Mouse (Mus musculus) CH12.LX (cell line): ENCODE results near the gene Clk2.

Experiments
- CHD1 ChIP-seq: IDR thresholded peaks from 2 replicates; pipeline ENCODE4 v1.6.1; 2012; ENCODE audit warnings: low read depth, low read length, improper control_type of control experiment, inconsistent platforms
- CTCF ChIP-seq, 2 experiments: IDR thresholded peaks in 1 of 2; conservative IDR thresholded peaks in 1 of 2; 2 replicates each; pipeline ENCODE4 v1.5.1; 2011 to 2012; ENCODE audit warnings: low read depth in 2 of 2, low read length in 2 of 2, improper control_type of control experiment in 1 of 2, inconsistent platforms in 1 of 2, mild to moderate bottlenecking in 1 of 2, moderate library complexity in 1 of 2
- ELF1 ChIP-seq: IDR thresholded peaks from 2 replicates; pipeline ENCODE4 v1.6.1; 2014; ENCODE audit warnings: low read depth, mild to moderate bottlenecking, inconsistent platforms, low read length, improper control_type of control experiment
- EP300 ChIP-seq: IDR thresholded peaks from 2 replicates; pipeline ENCODE4 v1.6.1; 2011; ENCODE audit warnings: low read length, improper control_type of control experiment
- GABPA ChIP-seq: IDR thresholded peaks from 2 replicates; pipeline ENCODE4 v1.6.1; 2012; ENCODE audit warnings: low read depth, low read length, improper control_type of control experiment, inconsistent platforms; ENCODE audit not compliant: insufficient replicate concordance
- IRF4 ChIP-seq: IDR thresholded peaks from 2 replicates; pipeline ENCODE4 v1.6.1; 2014; ENCODE audit warnings: low read depth, mild to moderate bottlenecking, inconsistent platforms, low read length, improper control_type of control experiment
- KAT2A ChIP-seq: IDR thresholded peaks from 2 replicates; pipeline ENCODE4 v1.6.1; 2012; ENCODE audit warnings: low read length, improper control_type of control experiment, inconsistent platforms; ENCODE audit not compliant: insufficient replicate concordance
- MAZ ChIP-seq: IDR thresholded peaks from 2 replicates; pipeline ENCODE4 v1.6.1; 2012; ENCODE audit warnings: low read depth, mild to moderate bottlenecking, inconsistent platforms, low read length, improper control_type of control experiment, moderate library complexity
- SIN3A ChIP-seq: IDR thresholded peaks from 2 replicates; pipeline ENCODE4 v1.6.1; 2012; ENCODE audit warnings: low read length, improper control_type of control experiment, inconsistent platforms
- TCF12 ChIP-seq: IDR thresholded peaks from 2 replicates; pipeline ENCODE4 v1.6.1; 2014; ENCODE audit warnings: low read depth, mild to moderate bottlenecking, inconsistent platforms, low read length, improper control_type of control experiment
- USF2 ChIP-seq: conservative IDR thresholded peaks from 2 replicates; pipeline ENCODE4 v1.6.1; 2011; ENCODE audit warnings: low read depth, low read length, improper control_type of control experiment
- ZMIZ1 ChIP-seq: IDR thresholded peaks from 2 replicates; pipeline ENCODE4 v1.6.1; 2012; ENCODE audit warnings: low read depth, mild to moderate bottlenecking, inconsistent platforms, low read length, improper control_type of control experiment

GRCm38 (mm10) chr3:89178107-89178385, 13.5 kb downstream of the Clk2 start:
- no peak for TF ChIP-seq CTCF (conservative IDR thresholded peaks at IDR 0.05 in 1 of 2, IDR thresholded peaks at IDR 0.05 in 1 of 2; ENCODE audit: low read depth in 2 of 2, low read length in 2 of 2)
- no peak for TF ChIP-seq EP300
- TF ChIP-seq TCF12: no peak
- no peak for TF ChIP-seq MAZ
- TF ChIP-seq GABPA: no peak
- no peak for TF ChIP-seq USF2
- no peak for TF ChIP-seq ZMIZ1
- no peak for TF ChIP-seq KAT2A
- no peak for TF ChIP-seq ELF1
- no peak for TF ChIP-seq IRF4
- no peak for TF ChIP-seq CHD1
- no peak for TF ChIP-seq SIN3A
